Mouse (Mus musculus): Measurements from ENCODE around the gene Srgap1. TPM values are rescaled to one million over a fixed set of nuclear protein-coding genes. Genes with fewer than 3 reads are reported as not detected.

Srgap1 gene
- total RNA-seq, 2 experiments from 2014 or later, result 12.2 to 13.0 TPM

GRCm38 (mm10) chr10:121759095-121759494 lies 288.0 kb downstream of the Srgap1 start:
- no peak for DNase-seq

GRCm38 (mm10) chr10:121756677-121757076 lies 290.4 kb downstream of the Srgap1 start:
- DNase-seq, result no peak

- no peak for DNase-seq
Observed at GRCm38 (mm10) chr10:121755822-121756221, 291.3 kb downstream of the Srgap1 start.

DNA sequence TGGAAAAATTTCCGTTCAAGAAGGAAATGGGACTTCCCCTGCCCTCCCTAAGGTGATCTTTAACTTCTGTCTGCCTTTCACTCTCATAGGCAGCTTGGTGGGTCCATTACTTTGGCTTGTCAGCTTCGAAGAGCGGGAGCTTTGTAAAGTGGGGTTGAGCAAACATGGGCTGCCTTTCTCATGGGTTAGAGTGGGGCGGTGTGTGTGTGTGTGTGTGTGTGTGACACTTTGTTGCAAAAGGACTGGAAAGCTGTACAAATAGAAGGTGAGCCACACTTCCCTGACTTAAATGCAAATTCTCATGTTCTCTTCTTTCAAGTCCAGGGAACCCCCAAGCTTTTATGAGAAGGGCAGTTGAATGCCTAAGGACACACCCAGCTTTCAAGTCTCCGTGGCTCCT lies 292.9 kb downstream of the Srgap1 start:
- no peak for DNase-seq

- peak; percentile 45 to 56 for DNase-seq
Observed at GRCm38 (mm10) chr10:121750175-121750574, 296.9 kb downstream of the Srgap1 start.

DNA sequence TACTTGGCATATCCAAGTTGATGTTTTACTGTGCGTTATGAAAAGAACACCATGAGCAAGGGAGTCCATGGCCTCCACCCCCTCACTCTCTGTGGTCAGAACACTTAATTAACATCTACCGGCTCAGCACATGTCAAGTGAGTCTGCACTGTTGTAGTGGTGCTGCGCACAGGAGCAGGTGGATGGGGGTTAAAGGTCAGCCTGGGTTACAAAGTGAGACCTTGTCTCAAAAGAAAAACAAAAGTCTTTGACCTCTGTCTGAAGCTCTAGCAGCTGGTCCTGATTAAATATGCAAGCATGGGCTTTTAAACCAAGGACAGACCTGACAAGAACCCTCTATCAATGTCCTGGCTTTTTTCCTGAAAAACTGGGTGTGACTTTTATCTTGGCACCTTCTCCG lies 304.8 kb downstream of the Srgap1 start:
- DNase-seq, result no peak

GRCm38 (mm10) chr10:121739548-121740505 lies 307.3 kb downstream of the Srgap1 start, which contains the start of gene BC048403:
Gene BC048403, plus strand, starts transcription at chr10:121739937.
- peak; percentile 85 to 87 for DNase-seq

DNA sequence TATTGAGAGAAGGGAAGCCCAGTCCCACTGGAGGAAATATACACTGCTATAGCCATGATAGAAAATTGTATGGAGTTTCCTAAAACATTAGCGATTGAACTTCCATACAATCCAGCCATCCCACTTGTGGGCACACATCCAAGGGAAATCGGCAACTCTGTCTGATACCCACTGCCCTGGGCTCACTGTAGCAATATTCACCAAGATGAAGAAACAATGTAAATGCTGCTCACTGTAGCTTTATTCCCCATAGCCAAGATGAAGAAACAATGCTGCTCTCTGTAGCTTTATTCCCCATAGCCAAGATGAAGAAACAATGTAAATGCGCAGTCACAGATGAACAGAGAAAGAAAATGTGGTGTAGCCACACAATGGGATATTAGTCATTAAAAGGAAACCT lies 309.9 kb downstream of the Srgap1 start:
- DNase-seq, result no peak

- DNase-seq, result no peak
Observed at GRCm38 (mm10) chr10:121732542-121732941, 314.6 kb downstream of the Srgap1 start.

- DNase-seq, result no peak
Observed at GRCm38 (mm10) chr10:121731048-121731725, 315.9 kb downstream of the Srgap1 start.

Other genes with a start within 250 kb of the Srgap1 start
- gene Rxylt1, start 50.1 kb upstream of the Srgap1 start, total RNA-seq (2021), result 10 to 100 TPM; 34.3 to 41.3 TPM

Data from layer of hippocampus, postnatal 36 days (tissue).